Mouse (Mus musculus): ENCODE measurements at regions not wholly inside any gene's neighbourhood (a gene's known extent, or its start where the extent isn't known, plus 50 kb on each side); places are given as distances from the start of the nearest gene placed in this dataset.

- DNase-seq (ENCODE audit: inconsistent ontology term) = peak; percentile 40
These were observed 122.1 kb upstream of the Otogl start for GRCm38 (mm10) chr10:108034068-108034467.

- peak; percentile 19 for DNase-seq (ENCODE audit: inconsistent ontology term)
These were observed 121.4 kb upstream of the Otogl start for GRCm38 (mm10) chr10:108033317-108033795.

DNA sequence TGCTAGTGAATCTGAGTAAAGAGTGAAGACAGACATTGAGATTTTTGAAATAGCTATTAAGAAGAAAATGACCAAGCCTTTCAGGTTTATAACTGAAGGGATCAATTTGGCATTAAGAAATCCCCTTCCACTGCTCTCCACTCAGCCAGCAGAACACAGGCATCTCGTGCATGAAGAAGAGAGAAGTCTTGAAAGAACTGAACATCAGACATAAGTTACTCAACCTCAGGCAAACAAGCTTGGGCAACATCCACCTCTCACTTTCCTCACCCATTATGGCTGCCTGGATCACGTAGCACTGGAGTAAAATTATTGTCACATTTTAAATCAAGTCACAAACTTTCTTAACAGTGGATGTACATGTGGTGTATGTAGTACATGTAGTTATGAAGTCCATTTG lies 115.6 kb upstream of the Otogl start:
- no peak for DNase-seq (ENCODE audit: inconsistent ontology term)

- DNase-seq (ENCODE audit: inconsistent ontology term) = no peak
These were observed 112.3 kb upstream of the Otogl start for GRCm38 (mm10) chr10:108024227-108024626.

DNA sequence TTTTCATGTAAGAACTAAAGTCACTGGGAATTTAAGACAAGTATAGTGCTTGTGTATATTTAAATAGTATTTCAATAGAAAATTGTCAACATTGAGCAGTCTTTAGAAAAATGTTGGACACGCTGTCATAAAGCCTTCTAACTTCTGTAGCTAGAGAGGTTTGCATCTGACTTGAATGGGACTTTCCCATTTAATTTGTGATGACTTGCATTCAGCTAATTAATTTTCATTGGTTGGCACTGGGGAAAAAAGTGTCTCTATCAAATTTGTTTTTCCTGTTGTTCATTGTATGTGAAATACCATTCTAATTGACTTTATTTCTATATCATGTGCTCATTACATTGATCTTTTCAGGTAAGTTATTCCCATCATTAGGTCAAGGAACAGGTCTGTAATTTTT lies 104.6 kb upstream of the Otogl start:
- no peak for DNase-seq (ENCODE audit: inconsistent ontology term)

GRCm38 (mm10) chr10:107994836-107995585 lies 83.1 kb upstream of the Otogl start:
- DNase-seq (ENCODE audit: inconsistent ontology term) = peak; percentile 59

GRCm38 (mm10) chr10:107992621-107993020 lies 80.7 kb upstream of the Otogl start:
- DNase-seq (ENCODE audit: inconsistent ontology term) = no peak

DNA sequence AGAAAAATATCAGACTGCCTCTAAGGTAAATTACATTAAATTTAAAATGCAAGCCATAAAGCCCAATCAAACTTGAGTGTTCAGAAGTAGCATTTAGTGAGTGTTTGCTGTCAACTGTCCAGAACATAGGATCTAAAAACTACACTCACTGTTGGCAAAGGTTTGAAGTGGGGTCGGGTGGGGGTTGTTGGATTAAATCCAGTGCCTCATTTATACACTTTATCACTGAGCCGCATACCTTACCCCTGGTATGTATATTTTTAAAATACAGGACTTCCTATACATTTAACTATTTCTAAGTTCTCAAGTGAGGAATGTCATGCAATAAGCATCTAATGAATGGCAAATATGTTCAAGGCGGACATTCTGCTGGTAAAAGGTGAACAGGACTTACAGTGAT lies 78.6 kb upstream of the Otogl start:
- no peak for DNase-seq (ENCODE audit: inconsistent ontology term)

DNA sequence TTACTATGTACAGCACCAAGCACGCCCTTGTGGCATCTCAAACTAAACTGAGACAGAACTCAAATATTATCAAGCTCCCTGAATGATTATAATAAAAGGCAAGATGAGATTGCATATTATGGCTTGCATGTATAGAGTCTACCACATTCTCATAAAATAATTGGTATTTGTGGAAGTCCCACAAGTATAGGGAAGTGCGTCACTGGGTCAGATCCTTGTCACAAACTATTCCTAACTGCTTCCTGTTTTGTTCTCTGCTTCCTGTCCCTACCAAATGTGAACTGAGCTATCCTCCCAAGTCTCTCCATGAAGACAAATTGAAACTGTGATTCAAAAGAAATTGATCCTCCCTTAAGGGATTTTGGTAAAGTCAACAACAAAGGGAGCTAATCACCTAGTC lies 78.0 kb upstream of the Otogl start:
- DNase-seq (ENCODE audit: inconsistent ontology term) = no peak

GRCm38 (mm10) chr10:107982632-107983031 lies 70.7 kb upstream of the Otogl start:
- DNase-seq (ENCODE audit: inconsistent ontology term) = no peak

DNA sequence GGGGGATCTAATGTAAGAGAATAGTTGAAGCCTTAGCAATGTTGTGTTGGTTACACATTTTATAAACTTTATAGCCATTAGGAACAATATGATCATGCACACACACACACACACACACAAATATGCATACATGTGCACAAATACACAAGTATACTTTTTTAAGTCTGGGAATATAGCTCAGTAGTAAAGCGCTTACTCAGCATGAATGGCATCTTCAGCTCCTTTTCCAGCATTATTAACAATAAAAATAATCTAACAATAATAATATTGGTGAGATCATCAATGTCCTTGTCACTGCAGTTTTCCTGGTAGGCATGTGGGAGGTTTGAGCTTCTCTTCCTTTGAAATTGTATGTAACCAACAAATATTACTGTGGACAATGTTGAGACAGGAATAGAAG lies 70.1 kb upstream of the Otogl start:
- DNase-seq (ENCODE audit: inconsistent ontology term) = no peak

- DNase-seq (ENCODE audit: inconsistent ontology term) = no peak
These were observed 64.5 kb upstream of the Otogl start for GRCm38 (mm10) chr10:107976392-107976965.

GRCm38 (mm10) chr10:107971748-107972147 lies 59.8 kb upstream of the Otogl start:
- DNase-seq (ENCODE audit: inconsistent ontology term) = no peak

DNA sequence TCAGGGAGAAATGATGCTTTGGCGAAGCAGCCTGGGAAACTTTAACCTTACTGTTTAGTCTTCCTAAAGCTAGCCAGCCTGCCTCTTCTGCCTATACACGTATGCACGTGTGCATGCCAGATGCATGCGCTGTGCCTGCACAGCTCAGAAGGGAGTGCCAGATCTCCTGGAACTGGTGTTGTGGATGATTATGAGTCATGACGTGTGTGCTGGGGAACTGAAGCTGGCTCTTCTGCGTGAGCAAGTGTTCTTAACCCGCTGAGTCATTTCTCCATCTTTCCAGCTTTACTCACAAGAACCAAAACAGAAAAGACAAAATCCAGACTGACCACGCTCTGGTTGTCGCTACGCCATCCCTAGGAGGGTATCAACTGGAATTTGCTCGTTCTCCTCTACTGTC lies 55.1 kb upstream of the Otogl start:
- peak; percentile 23 for DNase-seq (ENCODE audit: inconsistent ontology term)

DNA sequence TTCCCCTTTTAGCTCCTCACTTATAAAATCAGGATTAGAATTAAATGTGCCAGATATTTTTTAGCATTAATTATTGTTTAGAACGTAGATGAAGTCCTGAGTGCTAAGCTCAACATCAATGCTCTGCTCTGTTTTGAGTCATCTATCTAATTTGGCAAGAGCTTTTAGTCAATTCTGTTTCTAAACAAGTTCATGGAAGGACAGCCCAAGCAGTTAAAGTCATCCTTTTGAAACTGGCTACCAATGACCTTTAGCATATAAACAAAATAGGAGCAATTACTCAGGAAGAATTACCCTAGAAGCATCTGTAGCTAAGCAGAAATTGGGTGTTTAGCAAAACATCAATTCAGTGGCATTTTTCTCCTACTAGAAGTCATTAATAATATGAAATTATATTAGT lies 52.1 kb upstream of the Otogl start:
- no peak for DNase-seq (ENCODE audit: inconsistent ontology term)

GRCm38 (mm10) chr10:107962130-107962529 lies 50.2 kb upstream of the Otogl start:
- DNase-seq (ENCODE audit: inconsistent ontology term) = no peak
